Mouse (Mus musculus) MEL (cell line): ENCODE measurements at regions not wholly inside any gene's neighbourhood (a gene's known extent, or its start where the extent isn't known, plus 50 kb on each side); places are given as distances from the start of the nearest gene placed in this dataset.

Source experiments
- DNase-seq: peaks from one replicate; pipeline ENCODE4 v3.0.0; 2011; ENCODE audit warnings: low read depth, low spot score
- H3K27ac ChIP-seq: 2 replicates; pipeline ENCODE4 v1.5.1; 2012; ENCODE audit warnings: low read depth, mild to moderate bottlenecking, control low read depth, low read length, moderate library complexity; ENCODE audit not compliant: control insufficient read depth
- H3K27me3 ChIP-seq, 2 experiments: fragments of 150-350 bp in 1 of 2; sonication (generic) in 1 of 2; 2 replicates each; pipeline ENCODE4 v1.6.1; 2012; ENCODE audit warnings: low read length in 2 of 2, mild to moderate bottlenecking in 2 of 2, improper control_type of control experiment in 1 of 2, moderate library complexity in 1 of 2; ENCODE audit not compliant: insufficient read depth in 2 of 2, control insufficient read depth in 1 of 2
- H3K36me3 ChIP-seq, 2 experiments: 2 replicates each; pipeline ENCODE4 v1.6.1; 2012 to 2014; ENCODE audit warnings: low read length in 2 of 2, improper control_type of control experiment in 1 of 2, inconsistent platforms in 1 of 2, mild to moderate bottlenecking in 1 of 2; ENCODE audit not compliant: insufficient read depth in 2 of 2, control insufficient read depth in 1 of 2
- H3K4me1 ChIP-seq, 2 experiments: fragments of 150-350 bp in 1 of 2; sonication (generic) in 1 of 2; 2 replicates each; pipeline ENCODE4 v1.6.1; 2012; ENCODE audit warnings: low read length in 2 of 2, improper control_type of control experiment in 1 of 2, mild to moderate bottlenecking in 1 of 2; ENCODE audit not compliant: insufficient read depth in 2 of 2, control insufficient read depth in 1 of 2
- H3K4me3 ChIP-seq, 2 experiments: fragments of 150-350 bp in 1 of 2; sonication (generic) in 1 of 2; 2 replicates each; pipeline ENCODE4 v1.5.1; 2012; ENCODE audit warnings: low read depth in 2 of 2, low read length in 2 of 2, mild to moderate bottlenecking in 2 of 2, moderate library complexity in 2 of 2, control low read depth in 1 of 2, improper control_type of control experiment in 1 of 2; ENCODE audit not compliant: control insufficient read depth in 1 of 2, insufficient read depth in 1 of 2
- H3K79me2 ChIP-seq: 2 replicates; pipeline ENCODE4 v1.6.1; 2012; ENCODE audit warnings: mild to moderate bottlenecking, low read length, moderate library complexity; ENCODE audit not compliant: control insufficient read depth, poor library complexity, insufficient read depth
- H3K9ac ChIP-seq: 2 replicates; pipeline ENCODE4 v1.6.1; 2012; ENCODE audit warnings: low read depth, mild to moderate bottlenecking, control low read depth, low read length, moderate library complexity; ENCODE audit not compliant: control insufficient read depth, poor library complexity, severe bottlenecking
- H3K9me3 ChIP-seq: fragments of 150-350 bp; sonication (generic); replicated peaks from 2 replicates; pipeline ENCODE4 v1.6.1; 2012; ENCODE audit warnings: mild to moderate bottlenecking, low read length, improper control_type of control experiment, moderate library complexity; ENCODE audit not compliant: insufficient read depth
- CHD1 ChIP-seq: IDR thresholded peaks from 2 replicates; pipeline ENCODE4 v1.6.1; 2012; ENCODE audit warnings: low read depth, mild to moderate bottlenecking, inconsistent platforms, low read length, improper control_type of control experiment
- CTCF ChIP-seq, 3 experiments: IDR thresholded peaks in 2 of 3; conservative IDR thresholded peaks in 1 of 3; 2 replicates each; pipeline ENCODE4 v1.5.1; 2011 to 2012; ENCODE audit warnings: low read length in 3 of 3, low read depth in 2 of 3, mild to moderate bottlenecking in 2 of 3, improper control_type of control experiment in 1 of 3, inconsistent platforms in 1 of 3, mixed read lengths in 1 of 3, moderate library complexity in 1 of 3; ENCODE audit not compliant: control insufficient read depth in 1 of 3, insufficient read depth in 1 of 3, poor library complexity in 1 of 3, severe bottlenecking in 1 of 3
- E2F4 ChIP-seq: IDR thresholded peaks from 2 replicates; pipeline ENCODE4 v1.6.1; 2011; ENCODE audit warnings: low read depth, low read length, improper control_type of control experiment, borderline replicate concordance
- ETS1 ChIP-seq: IDR thresholded peaks from 2 replicates; pipeline ENCODE4 v1.6.1; 2012; ENCODE audit warnings: low read depth, mild to moderate bottlenecking, inconsistent platforms, low read length, improper control_type of control experiment, moderate library complexity
- JUND ChIP-seq: IDR thresholded peaks from 2 replicates; pipeline ENCODE4 v1.6.1; 2011; ENCODE audit warnings: low read depth, mild to moderate bottlenecking, improper control_type of control experiment, low read length
- MAFK ChIP-seq: IDR thresholded peaks from 2 replicates; pipeline ENCODE4 v1.6.1; 2011; ENCODE audit warnings: low read depth, mild to moderate bottlenecking, low read length, improper control_type of control experiment, borderline replicate concordance
- MAX ChIP-seq: IDR thresholded peaks from 2 replicates; pipeline ENCODE4 v1.6.1; 2011; ENCODE audit warnings: low read length, improper control_type of control experiment
- MAZ ChIP-seq: IDR thresholded peaks from 2 replicates; pipeline ENCODE4 v1.6.1; 2012; ENCODE audit warnings: low read depth, mild to moderate bottlenecking, inconsistent platforms, low read length, improper control_type of control experiment
- NELFE ChIP-seq: IDR thresholded peaks from 2 replicates; pipeline ENCODE4 v1.6.1; 2011; ENCODE audit warnings: low read depth, low read length, improper control_type of control experiment
- NRF1 ChIP-seq: IDR thresholded peaks from 2 replicates; pipeline ENCODE4 v1.6.1; 2014; ENCODE audit warnings: low read depth, mild to moderate bottlenecking, inconsistent platforms, low read length, improper control_type of control experiment, moderate library complexity; ENCODE audit not compliant: poor library complexity, insufficient read depth, severe bottlenecking
- POLR2AphosphoS5 ChIP-seq: IDR thresholded peaks from 2 replicates; pipeline ENCODE4 v1.6.1; 2012; ENCODE audit warnings: low read depth, borderline replicate concordance, mild to moderate bottlenecking, inconsistent platforms, low read length, moderate library complexity, mixed read lengths
- SMC3 ChIP-seq: IDR thresholded peaks from 2 replicates; pipeline ENCODE4 v1.6.1; 2011; ENCODE audit warnings: low read depth, low read length, improper control_type of control experiment
- TCF12 ChIP-seq: IDR thresholded peaks from 2 replicates; pipeline ENCODE4 v1.6.1; 2014; ENCODE audit warnings: low read depth, mild to moderate bottlenecking, inconsistent platforms, low read length, improper control_type of control experiment, moderate library complexity
- ZC3H11A ChIP-seq: IDR thresholded peaks from 2 replicates; pipeline ENCODE4 v1.6.1; 2012; ENCODE audit warnings: low read depth, mild to moderate bottlenecking, inconsistent platforms, low read length, improper control_type of control experiment
- ZKSCAN1 ChIP-seq: IDR thresholded peaks from 2 replicates; pipeline ENCODE4 v1.6.1; 2012; ENCODE audit warnings: low read depth, mild to moderate bottlenecking, inconsistent platforms, low read length, improper control_type of control experiment, moderate library complexity

- no peaks in the 10 kb centered on the region for H3K9me3 ChIP-seq
- H3K79me2 ChIP-seq, result no peaks in the 10 kb centered on the region
- DNase-seq, result peak; percentile 23
- no peaks in the 10 kb centered on the region for H3K36me3 ChIP-seq
- H3K9ac ChIP-seq, result no peak overlapping the region
- H3K27ac ChIP-seq, result no peak overlapping the region
- H3K4me1 ChIP-seq, result no peaks in the 10 kb centered on the region
- H3K27me3 ChIP-seq, result no peaks in the 10 kb centered on the region
- TF ChIP-seq ZKSCAN1, result no peak
- 0 out of 2 replicates have a peak, but pooled peaks have one; percentile 18 for TF ChIP-seq SMC3
- TF ChIP-seq CTCF (IDR thresholded peaks at IDR 0.05 in 2 of 3, conservative IDR thresholded peaks at IDR 0.05 in 1 of 3; ENCODE audit: control insufficient read depth in 1 of 3, insufficient read depth in 1 of 3, low read depth in 2 of 3, low read length in 3 of 3, poor library complexity in 1 of 3, severe bottlenecking in 1 of 3), result peak in 2 of 3 experiments; percentile 22 to 37; a peak in 3 of 6 replicates
- H3K4me3 ChIP-seq, result no peak overlapping the region
Measured at GRCm38 (mm10) chr3:54555954-54556353, 136.7 kb upstream of the Supt20 start.

GRCm38 (mm10) chr3:54559053-54559452 is 133.6 kb upstream of the Supt20 start:
- H3K36me3 ChIP-seq, result no peaks in the 10 kb centered on the region
- no peaks in the 10 kb centered on the region for H3K4me1 ChIP-seq
- H3K79me2 ChIP-seq, result no peaks in the 10 kb centered on the region
- no peak overlapping the region for H3K4me3 ChIP-seq
- no peak for DNase-seq
- no peak overlapping the region for H3K27ac ChIP-seq
- no peak overlapping the region for H3K9ac ChIP-seq
- TF ChIP-seq ZC3H11A (no peak), ETS1 (no peak), MAX (no peak), MAFK (no peak)
- H3K9me3 ChIP-seq, result no peaks in the 10 kb centered on the region
- peaks cover 0 to 2% of the 10 kb centered on the region in 2 experiments; a peak in 1 of 4 replicates for H3K27me3 ChIP-seq

- no peaks in the 10 kb centered on the region for H3K79me2 ChIP-seq
Measured at GRCm38 (mm10) chr3:54559527-54559926, 133.1 kb upstream of the Supt20 start.

More at GRCm38 (mm10) chr3:54559527-54559926, 133.1 kb upstream of the Supt20 start:
- DNase-seq, result no peak
- Histone ChIP-seq H3K27me3 (peaks cover 0 to 2% of the 10 kb centered on the region in 2 experiments; a peak in 1 of 4 replicates), H3K9me3 (no peaks in the 10 kb centered on the region), H3K4me1 (no peaks in the 10 kb centered on the region), H3K36me3 (no peaks in the 10 kb centered on the region), H3K9ac (no peak overlapping the region), H3K27ac (no peak overlapping the region), H3K4me3 (no peak overlapping the region)
- TF ChIP-seq TCF12 (no peak), E2F4 (no peak), NELFE (no peak), ETS1 (no peak), MAZ (no peak), CHD1 (no peak), JUND (no peak), POLR2AphosphoS5 (no peak), NRF1 (no peak)
- TF ChIP-seq, all 39 proteins: peak for 0
